Mouse (Mus musculus) ES-Bruce4 (cell line): Measurements from ENCODE around the gene Sfmbt1.

ENCODE experiments used
- CTCF ChIP-seq: IDR thresholded peaks from one replicate; pipeline ENCODE4 v1.8.1; 2011; ENCODE audit warnings: low read depth, low read length
- POLR2A ChIP-seq: IDR thresholded peaks from one replicate; pipeline ENCODE4 v1.8.1; 2011; ENCODE audit warnings: low read length; ENCODE audit not compliant: insufficient read depth

DNA sequence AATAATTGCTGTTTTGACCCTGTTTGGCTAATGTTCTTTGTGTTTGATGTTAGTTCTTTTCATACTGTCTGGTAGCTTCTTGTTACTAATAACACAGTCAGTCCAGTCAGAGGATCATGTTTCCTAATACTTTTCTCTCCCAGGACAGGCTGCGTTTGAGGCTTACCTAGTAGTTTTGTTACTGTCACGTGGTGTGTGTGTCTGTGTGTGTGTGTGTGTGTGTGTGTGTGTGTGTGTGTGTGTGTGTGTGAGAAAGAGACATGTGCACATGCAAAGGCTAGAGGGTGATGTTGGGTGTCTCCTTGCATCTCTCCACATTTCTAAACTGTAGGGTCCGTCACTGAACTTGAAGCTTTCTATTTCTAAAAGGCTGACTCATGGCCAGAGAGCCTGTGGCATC is 78.2 kb downstream of the Sfmbt1 start:
- TF ChIP-seq CTCF = no peak
- no peak for TF ChIP-seq POLR2A
